Mouse (Mus musculus) hindbrain, embryonic 14.5 days (tissue): ENCODE measurements around the gene Eps8. TPM values are rescaled to one million over a fixed set of nuclear protein-coding genes. Genes with fewer than 3 reads are reported as not detected.
"Not testable (repeated sequence)": the region's sequence is repeated elsewhere in the genome, so short reads cannot be mapped to it uniquely, and the experiment has no call there.

Experiments used
- ATAC-seq: fragments of 200-750 bp; cut with Nextera tagmentation; 2 replicates; pipeline ENCODE4 v1.8.0; 2017; ENCODE audit warnings: moderate number of reproducible peaks, mild to moderate bottlenecking, moderate TSS enrichment, moderate library complexity; ENCODE audit not compliant: low FRiP score
- DNase-seq: peaks from one replicate; pipeline ENCODE4 v3.0.0-alpha.2; 2015; ENCODE audit warnings: low spot score
- H3K27ac ChIP-seq: fragments of 300-500 bp; sonication (generic); 2 replicates; pipeline ENCODE4 v1.5.1; 2014; ENCODE audit warnings: mild to moderate bottlenecking, moderate library complexity
- H3K27me3 ChIP-seq: fragments of 300-500 bp; sonication (generic); 2 replicates; pipeline ENCODE4 v1.6.1; 2014; ENCODE audit warnings: mild to moderate bottlenecking, low read length, mixed read lengths; ENCODE audit not compliant: control insufficient read depth, insufficient read depth
- H3K36me3 ChIP-seq: fragments of 300-500 bp; sonication (generic); replicated peaks from 2 replicates; pipeline ENCODE4 v1.6.1; 2014; ENCODE audit not compliant: control insufficient read depth, insufficient read depth
- H3K4me1 ChIP-seq: fragments of 300-500 bp; sonication (generic); replicated peaks from 2 replicates; pipeline ENCODE4 v1.6.1; 2014; ENCODE audit warnings: antibody characterized with exemption, low read length, mixed read lengths; ENCODE audit not compliant: control insufficient read depth, insufficient read depth
- H3K4me2 ChIP-seq: fragments of 300-500 bp; sonication (generic); replicated peaks from 2 replicates; pipeline ENCODE4 v1.6.1; 2014; ENCODE audit warnings: mild to moderate bottlenecking, moderate library complexity
- H3K4me3 ChIP-seq: fragments of 300-500 bp; sonication (generic); replicated peaks from 2 replicates; pipeline ENCODE4 v1.5.1; 2014; ENCODE audit warnings: mild to moderate bottlenecking, low read length
- H3K9ac ChIP-seq: fragments of 300-500 bp; sonication (generic); 2 replicates; pipeline ENCODE4 v1.6.1; 2014
- H3K9me3 ChIP-seq: fragments of 300-500 bp; sonication (generic); 2 replicates; pipeline ENCODE4 v1.6.1; 2016; ENCODE audit warnings: low read length; ENCODE audit not compliant: control insufficient read depth
- WGBS: fragments of 180-500 bp; shearing (Covaris S2); extraction: QIAGEN DNeasy Blood & Tissue Kit; methylation state at CpG from one replicate; pipeline ENCODE4 v1.1.7; 2014; 5-methylcytosine and 5-hydroxymethylcytosine counted together
- polyA plus RNA-seq: library from polyadenylated mRNA; unstranded; fragments of >200 nt; fragmentation: Nextera tagmentation; extraction: Ambion mirVana; gene quantifications from 2 replicates; pipeline ENCODE4 v1.2.1, GENCODE M21; 2014

Eps8 gene
- polyA plus RNA-seq, 1 experiment from 2014 or later = 20.2 TPM

DNA sequence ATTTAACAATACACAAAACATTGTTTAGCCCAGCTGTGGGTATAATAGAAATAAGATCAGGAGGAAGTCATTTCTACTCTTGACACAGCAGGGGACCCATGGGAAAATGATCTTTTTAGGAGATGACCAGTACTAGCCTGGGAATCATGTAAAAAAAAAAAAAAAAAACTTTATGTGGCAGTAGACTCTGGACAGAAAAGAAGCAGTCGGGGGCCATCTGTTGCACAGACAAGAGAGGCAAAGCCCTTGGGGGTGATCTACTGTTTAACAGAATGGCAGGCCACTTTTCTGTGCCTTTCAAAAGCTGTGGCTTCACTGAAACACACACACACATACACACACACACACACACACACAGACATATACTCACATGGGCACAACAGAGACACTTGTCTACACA, 159.9 kb downstream of the Eps8 start:
- no peaks in the 10 kb centered on the region for H3K4me1 ChIP-seq
- no peak overlapping the region for H3K27ac ChIP-seq
- H3K9me3 ChIP-seq = no peaks in the 10 kb centered on the region
- H3K4me3 ChIP-seq = no peak overlapping the region
- no peak for ATAC-seq
- 50% methylated on average over 1 of the region's 1 CpGs for WGBS
- no peak overlapping the region for H3K4me2 ChIP-seq
- no peaks in the 10 kb centered on the region for H3K27me3 ChIP-seq
- no peak overlapping the region for H3K9ac ChIP-seq
- no peak for DNase-seq
- H3K36me3 ChIP-seq = no peaks in the 10 kb centered on the region; the same call in 1 of the 2 replicates

DNA sequence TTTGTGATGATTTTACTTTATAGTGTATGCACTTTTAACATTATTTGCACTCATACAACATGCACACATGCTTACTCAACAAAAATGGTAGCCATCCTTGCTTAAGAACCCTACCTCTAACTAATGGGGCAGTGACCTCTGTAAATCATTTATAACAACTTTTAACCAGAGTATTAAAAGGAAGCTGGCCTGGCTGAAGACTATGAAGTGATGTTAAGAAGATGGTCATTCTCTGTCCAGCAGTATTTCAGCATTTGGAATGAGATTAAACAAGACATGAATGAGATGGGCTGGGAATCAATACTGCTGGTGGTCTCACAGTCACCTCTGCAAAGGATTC, 160.6 kb downstream of the Eps8 start:
- H3K4me3 ChIP-seq = no peak overlapping the region
- DNase-seq = no peak
- no peak overlapping the region for H3K9ac ChIP-seq
- ATAC-seq = no peak
- no peaks in the 10 kb centered on the region; the same call in 1 of the 2 replicates for H3K36me3 ChIP-seq
- H3K4me1 ChIP-seq = no peaks in the 10 kb centered on the region
- no peak overlapping the region for H3K4me2 ChIP-seq
- no peaks in the 10 kb centered on the region for H3K9me3 ChIP-seq
- no peaks in the 10 kb centered on the region for H3K27me3 ChIP-seq
- no peak overlapping the region for H3K27ac ChIP-seq

DNA sequence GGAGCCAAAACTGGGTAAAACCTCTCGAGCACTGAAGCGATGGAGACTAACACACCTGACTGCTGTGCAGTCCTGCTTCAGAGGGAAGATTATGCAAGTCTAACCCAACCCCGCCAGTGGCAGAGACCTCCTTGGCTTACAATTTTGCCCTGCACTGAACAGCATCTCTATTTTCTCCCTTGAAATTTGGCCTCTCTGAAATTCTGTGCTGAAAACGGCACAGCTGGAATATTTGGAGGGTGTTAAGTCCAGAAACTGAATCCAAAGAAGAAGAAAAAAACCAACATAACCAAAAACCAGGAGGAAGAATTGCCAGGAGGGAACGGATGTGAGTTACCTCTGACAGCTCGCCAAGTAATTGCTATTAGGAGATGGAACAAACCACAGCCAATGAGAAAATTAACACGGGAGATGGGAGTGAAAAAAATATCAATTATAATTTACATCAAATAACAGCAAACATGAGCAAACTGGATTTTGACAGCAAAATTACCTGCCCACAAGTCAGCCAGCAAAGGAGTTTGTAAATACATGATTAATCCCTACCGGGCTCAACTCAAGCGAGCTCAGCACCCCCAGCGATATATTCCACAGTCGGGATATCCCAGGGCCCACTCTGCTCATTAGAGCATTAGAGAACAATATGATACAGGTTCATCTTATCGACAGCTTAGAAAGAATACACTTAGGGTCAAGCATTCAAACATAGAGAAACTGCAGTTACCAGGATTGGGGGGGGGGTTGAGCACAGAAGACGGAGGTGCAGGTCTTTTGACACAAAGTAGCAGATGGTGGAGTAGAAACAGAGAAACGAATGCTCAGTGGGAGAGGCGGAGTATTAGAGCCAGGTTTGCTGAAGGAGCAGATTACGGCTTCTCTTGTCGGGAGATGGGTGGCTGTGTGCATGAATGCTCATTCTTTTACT, 161.2 kb downstream of the Eps8 start:
- Histone ChIP-seq H3K36me3 (no peaks in the 10 kb centered on the region; the same call in 1 of the 2 replicates), H3K9ac (no peak overlapping the region), H3K4me1 (no peaks in the 10 kb centered on the region), H3K9me3 (no peaks in the 10 kb centered on the region), H3K27ac (no peak overlapping the region), H3K27me3 (no peaks in the 10 kb centered on the region), H3K4me2 (no peak overlapping the region), H3K4me3 (no peak overlapping the region)
- ATAC-seq (no peak), DNase-seq (no peak)
- 82% methylated on average over 17 of the region's 17 CpGs for whole genome bisulfite sequencing

DNA sequence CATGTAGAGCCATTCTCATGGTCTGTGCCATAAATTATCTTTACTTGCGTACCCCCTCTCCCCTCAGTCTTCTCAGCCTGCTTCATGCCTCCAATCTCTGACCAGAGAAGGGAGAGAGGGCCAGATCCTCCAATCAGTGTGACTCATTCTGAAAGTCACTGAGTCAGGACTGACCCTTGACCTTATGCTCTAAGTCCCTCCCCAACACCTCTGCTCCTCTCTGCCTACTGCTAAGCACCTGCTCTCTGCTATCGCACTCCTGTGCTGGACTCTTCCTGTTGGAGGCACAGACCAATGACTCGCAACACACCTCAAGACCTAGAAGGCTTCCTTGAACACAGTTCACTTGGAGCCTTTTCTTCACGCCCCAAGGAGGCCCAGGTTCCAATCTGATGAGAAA, 162.1 kb downstream of the Eps8 start:
- 94% methylated on average over 4 of the region's 4 CpGs for WGBS
- no peaks in the 10 kb centered on the region for H3K9me3 ChIP-seq
- H3K4me3 ChIP-seq = no peak overlapping the region
- H3K9ac ChIP-seq = no peak overlapping the region
- H3K36me3 ChIP-seq = no peaks in the 10 kb centered on the region; the same call in 1 of the 2 replicates
- no peak overlapping the region for H3K4me2 ChIP-seq
- H3K4me1 ChIP-seq = no peaks in the 10 kb centered on the region
- no peaks in the 10 kb centered on the region for H3K27me3 ChIP-seq
- no peak for DNase-seq
- H3K27ac ChIP-seq = no peak overlapping the region
- no peak for ATAC-seq

DNA sequence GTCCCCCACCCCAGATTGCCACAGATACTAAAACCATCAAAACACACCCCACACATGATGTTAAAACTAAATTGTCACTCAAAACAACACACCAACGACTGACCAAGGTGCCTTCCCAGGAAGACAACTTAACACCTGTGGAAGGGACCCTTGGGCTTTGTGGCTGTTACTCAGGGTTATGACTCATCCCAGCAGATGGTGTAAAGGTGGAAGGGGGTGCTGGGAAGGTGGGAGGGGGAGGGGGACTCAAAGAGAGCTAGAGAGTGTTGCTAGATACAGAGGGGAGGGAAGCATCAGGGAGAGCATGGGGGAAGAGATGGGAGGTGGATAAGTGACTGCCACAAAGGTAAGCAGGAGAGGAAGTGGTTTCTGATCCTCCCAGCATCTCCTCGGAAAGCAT, 163.0 kb downstream of the Eps8 start:
- DNase-seq = no peak
- no peaks in the 10 kb centered on the region for H3K4me1 ChIP-seq
- H3K4me2 ChIP-seq = no peak overlapping the region
- ATAC-seq = no peak
- WGBS = 66% methylated on average over 2 of the region's 2 CpGs
- no peaks in the 10 kb centered on the region; the same call in 1 of the 2 replicates for H3K36me3 ChIP-seq
- H3K9me3 ChIP-seq = no peaks in the 10 kb centered on the region
- H3K9ac ChIP-seq = no peak overlapping the region
- no peaks in the 10 kb centered on the region for H3K27me3 ChIP-seq
- H3K4me3 ChIP-seq = no peak overlapping the region
- no peak overlapping the region for H3K27ac ChIP-seq

DNA sequence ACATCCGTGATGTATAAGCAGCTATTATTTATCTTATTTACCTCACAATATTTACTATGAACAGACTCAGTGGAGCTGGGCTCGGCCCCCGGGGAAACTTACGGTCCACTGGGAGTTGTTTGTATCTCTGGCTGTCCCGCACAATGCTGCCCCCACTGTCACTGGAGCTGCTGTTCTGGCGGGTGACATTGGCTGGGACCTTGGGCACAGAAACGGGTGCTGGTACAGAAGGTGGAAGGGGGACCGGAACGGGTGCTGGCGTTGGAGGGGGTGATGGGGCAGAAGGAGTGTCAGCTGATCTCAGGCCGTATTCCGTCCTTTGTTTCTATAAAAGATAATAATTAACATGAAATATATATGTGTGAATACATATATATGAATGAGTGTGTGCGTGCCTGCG, 164.6 kb downstream of the Eps8 start:
- Histone ChIP-seq H3K4me1 (no peaks in the 10 kb centered on the region), H3K27ac (no peak overlapping the region), H3K27me3 (no peaks in the 10 kb centered on the region), H3K9ac (no peak overlapping the region), H3K9me3 (no peaks in the 10 kb centered on the region), H3K4me3 (no peak overlapping the region), H3K36me3 (no peaks in the 10 kb centered on the region; the same call in 1 of the 2 replicates), H3K4me2 (no peak overlapping the region)
- DNase-seq (no peak), ATAC-seq (no peak)
- 92% methylated on average over 14 of the region's 14 CpGs for WGBS

DNA sequence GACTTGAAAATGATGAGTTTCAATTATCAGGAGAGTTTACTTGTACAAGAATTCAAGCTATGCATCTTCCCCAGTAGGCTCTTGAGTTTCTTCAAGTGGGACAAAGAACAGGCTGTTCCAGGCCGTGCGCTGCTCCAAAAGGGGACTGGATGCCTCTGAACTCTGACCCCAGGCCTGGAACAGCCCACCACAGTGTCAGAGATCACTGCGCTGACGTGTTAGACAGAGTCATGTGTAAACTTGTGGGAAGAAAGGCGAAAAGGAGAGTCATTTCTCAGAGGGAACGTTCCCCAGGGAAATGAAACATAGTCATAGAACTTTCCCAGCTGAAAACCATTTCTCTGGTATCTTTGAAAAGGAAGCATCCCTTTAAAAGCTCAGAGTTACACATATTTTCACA, 167.2 kb downstream of the Eps8 start:
- H3K4me1 ChIP-seq = no peaks in the 10 kb centered on the region
- no peak overlapping the region for H3K9ac ChIP-seq
- H3K36me3 ChIP-seq = no peaks in the 10 kb centered on the region; the same call in 1 of the 2 replicates
- no peak overlapping the region for H3K4me2 ChIP-seq
- H3K27me3 ChIP-seq = no peaks in the 10 kb centered on the region
- no peak overlapping the region for H3K27ac ChIP-seq
- WGBS = 44% methylated on average over 6 of the region's 6 CpGs
- no peak for ATAC-seq
- no peak for DNase-seq
- H3K9me3 ChIP-seq = no peaks in the 10 kb centered on the region
- H3K4me3 ChIP-seq = no peak overlapping the region

DNA sequence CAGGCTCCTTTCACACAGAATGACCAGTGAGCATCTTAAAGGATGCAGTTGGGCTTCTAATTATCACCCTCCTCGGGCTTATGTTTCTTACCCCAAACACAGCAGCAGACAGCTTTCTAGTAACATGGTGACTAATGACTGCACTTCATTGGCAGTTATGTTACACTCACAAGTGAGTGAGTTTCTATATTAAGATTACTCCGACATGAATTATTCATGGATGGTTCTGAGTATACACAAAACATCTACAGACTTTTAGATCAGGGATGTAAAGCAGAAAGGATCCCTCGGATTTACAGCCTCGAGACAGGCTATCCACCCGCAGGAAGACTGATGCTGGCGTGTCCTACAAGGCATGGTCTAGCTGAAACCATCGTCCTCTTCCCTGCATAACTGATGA, 171.8 kb downstream of the Eps8 start:
- H3K9me3 ChIP-seq = no peaks in the 10 kb centered on the region
- ATAC-seq (no peak), DNase-seq (no peak)
- no peaks in the 10 kb centered on the region for H3K27me3 ChIP-seq
- 73% methylated on average over 7 of the region's 7 CpGs for WGBS
- no peak overlapping the region for H3K4me2 ChIP-seq
- no peak overlapping the region for H3K4me3 ChIP-seq
- no peaks in the 10 kb centered on the region for H3K36me3 ChIP-seq
- no peaks in the 10 kb centered on the region for H3K4me1 ChIP-seq
- H3K9ac ChIP-seq = no peak overlapping the region
- H3K27ac ChIP-seq = no peak overlapping the region

DNA sequence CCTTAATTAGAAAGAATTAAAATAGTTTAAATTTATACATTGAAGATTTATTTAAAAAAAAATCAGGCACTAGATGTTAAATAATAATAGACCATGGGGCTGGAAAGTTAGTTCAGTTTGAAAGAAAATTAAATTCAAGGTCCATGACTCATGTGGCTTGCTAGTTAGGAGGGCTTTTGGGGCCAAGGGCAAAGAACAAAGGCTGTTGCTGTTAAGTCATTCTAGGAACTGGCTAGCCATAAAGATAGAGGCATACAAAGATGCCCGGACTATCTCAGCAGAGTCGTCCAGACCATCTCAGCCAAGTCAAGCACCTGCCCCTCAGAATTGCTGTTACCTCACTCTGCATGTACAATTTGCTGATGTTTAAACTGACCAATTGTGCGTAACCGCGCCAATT, 179.0 kb downstream of the Eps8 start:
- H3K4me2 ChIP-seq, DNase-seq: not testable (repeated sequence)

More for the DNA sequence above, 179.0 kb downstream of the Eps8 start:
- not testable (repeated sequence) for H3K9ac ChIP-seq, H3K4me3 ChIP-seq, H3K27ac ChIP-seq, H3K27me3 ChIP-seq, H3K9me3 ChIP-seq, ATAC-seq, H3K36me3 ChIP-seq, H3K4me1 ChIP-seq
- WGBS = 98% methylated on average over 5 of the region's 5 CpGs
